Mouse (Mus musculus): ENCODE data around the gene Vmn1r30.

Vmn1r30 gene

GRCm38 (mm10) chr6:58443285-58443684 is at the start of gene Vmn1r30:
Gene Vmn1r30, minus strand, starts transcription at chr6:58443385.
- DNase-seq (ENCODE audit: low spot score in 2 of 2), result no peak

- no peak for DNase-seq (ENCODE audit: low spot score in 2 of 2)
These were observed 32.0 kb upstream of the Vmn1r30 start, which contains the start of gene Vmn1r31 for GRCm38 (mm10) chr6:58475230-58475629. Gene Vmn1r31, minus strand, starts transcription at chr6:58475330.

All from spleen, postnatal 14 days (tissue).